Mouse (Mus musculus) megakaryocyte progenitor cell, adult 5-6 weeks (primary cell): Measurements from ENCODE around the gene Gm11037. TPM values are rescaled to one million over a fixed set of nuclear protein-coding genes. Genes with fewer than 3 reads are reported as not detected.
A peak's percentile ranks its signal among the peaks of the same experiment; 100 is the strongest.

Source experiments
- ATAC-seq: replicated peaks from 2 replicates; pipeline ENCODE4 v1.8.0; 2016; ENCODE audit warnings: mild to moderate bottlenecking, moderate TSS enrichment, inconsistent platforms; ENCODE audit not compliant: poor library complexity
- total RNA-seq, 2 experiments: library from RNA; stranded (forward) in 1 of 2; stranded (reverse) in 1 of 2; fragments of 157-497, 149-512 nt in 1 of 2; fragments of 200-1000 nt in 1 of 2; gene quantifications; 2 replicates each; pipeline versions ENCODE4 v1.2.3 to v1.2.4; 2015 to 2017

The Gm11037 gene
- total RNA-seq, 2 experiments from 2014 or later = not detected

DNA sequence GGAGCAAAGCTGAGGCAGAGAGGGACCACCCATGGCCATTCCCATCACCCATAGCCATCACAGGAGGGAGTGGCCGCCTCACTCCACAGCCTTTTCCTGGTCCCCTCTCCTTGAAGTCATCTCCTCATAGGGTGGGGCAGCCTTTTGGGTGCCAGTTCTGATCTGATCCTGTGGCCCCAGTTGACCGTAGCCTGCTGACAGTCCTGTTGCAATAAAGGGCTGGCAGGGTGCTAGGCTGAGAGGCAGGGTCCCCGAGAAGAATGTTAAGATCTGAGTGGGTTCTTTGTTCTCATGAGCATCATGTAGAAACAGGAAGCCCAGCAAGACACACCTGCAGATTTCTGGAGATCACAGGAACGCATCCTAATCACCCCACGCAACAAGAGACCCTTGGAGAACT lies 5.1 kb upstream of the Gm11037 start:
- no peak for ATAC-seq

DNA sequence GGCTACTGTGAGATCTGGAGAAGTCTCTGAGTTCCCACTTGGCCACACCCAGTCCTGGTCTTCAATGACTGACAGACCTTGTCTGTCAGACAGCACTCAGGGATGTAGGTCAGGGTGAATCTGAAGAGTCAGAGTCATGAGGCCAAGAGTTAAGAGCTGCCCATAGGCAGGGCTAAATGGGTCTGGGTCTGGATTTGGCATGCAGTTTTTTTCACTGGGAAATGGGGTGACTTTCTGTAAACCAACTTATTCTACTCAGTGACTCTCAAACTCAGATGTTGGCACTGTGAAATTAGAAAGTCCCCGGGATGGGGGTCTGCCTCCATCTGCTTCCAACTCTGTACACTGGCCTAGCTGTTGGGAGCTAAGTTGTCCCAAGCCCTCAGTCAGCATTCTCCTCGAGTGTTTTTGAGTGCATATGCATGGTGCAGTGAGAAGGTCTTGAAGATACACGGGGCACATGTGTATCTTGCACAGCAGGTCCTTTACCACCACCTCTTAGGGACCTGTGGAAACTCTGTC lies 4.6 kb upstream of the Gm11037 start:
- ATAC-seq = no peak

DNA sequence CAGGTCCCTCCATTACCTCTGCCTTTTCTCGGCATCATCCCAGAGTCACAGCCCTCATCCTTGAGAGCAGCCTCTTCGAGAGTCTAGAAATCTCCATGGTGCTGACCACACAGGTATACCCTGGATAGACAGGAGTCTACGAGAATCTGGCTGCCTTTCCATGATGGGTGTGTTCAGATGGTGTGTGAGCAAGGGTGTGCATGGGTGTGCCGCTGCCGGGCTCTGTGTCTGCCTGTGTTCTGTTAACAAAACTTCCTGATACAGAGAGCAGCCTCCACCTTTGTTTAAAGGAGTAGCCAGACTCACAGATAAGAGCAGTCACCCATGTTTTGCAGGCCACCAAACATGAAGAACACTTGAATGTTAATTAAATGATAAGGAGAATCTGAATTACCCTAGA lies 3.5 kb upstream of the Gm11037 start:
- ATAC-seq = peak; percentile 77

DNA sequence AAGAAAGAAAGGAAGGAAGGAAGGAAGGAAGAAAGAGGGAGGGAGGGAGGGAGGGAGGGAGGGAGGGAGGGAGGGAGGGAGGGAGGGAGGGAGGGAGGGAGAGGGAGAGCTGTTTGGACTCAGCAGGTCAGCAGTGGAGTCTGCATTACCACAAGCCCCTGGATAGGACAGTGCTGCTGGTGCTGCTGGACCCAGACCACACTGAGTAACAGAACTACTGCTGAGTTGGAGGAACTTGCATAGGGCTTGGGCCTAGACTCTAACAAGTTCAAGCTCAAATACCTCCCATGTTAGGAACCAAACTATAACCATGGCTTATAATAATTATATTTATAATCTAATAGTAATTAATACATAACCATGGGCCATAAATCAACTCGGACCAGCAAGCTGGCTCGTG lies 2.4 kb upstream of the Gm11037 start:
- no peak for ATAC-seq

DNA sequence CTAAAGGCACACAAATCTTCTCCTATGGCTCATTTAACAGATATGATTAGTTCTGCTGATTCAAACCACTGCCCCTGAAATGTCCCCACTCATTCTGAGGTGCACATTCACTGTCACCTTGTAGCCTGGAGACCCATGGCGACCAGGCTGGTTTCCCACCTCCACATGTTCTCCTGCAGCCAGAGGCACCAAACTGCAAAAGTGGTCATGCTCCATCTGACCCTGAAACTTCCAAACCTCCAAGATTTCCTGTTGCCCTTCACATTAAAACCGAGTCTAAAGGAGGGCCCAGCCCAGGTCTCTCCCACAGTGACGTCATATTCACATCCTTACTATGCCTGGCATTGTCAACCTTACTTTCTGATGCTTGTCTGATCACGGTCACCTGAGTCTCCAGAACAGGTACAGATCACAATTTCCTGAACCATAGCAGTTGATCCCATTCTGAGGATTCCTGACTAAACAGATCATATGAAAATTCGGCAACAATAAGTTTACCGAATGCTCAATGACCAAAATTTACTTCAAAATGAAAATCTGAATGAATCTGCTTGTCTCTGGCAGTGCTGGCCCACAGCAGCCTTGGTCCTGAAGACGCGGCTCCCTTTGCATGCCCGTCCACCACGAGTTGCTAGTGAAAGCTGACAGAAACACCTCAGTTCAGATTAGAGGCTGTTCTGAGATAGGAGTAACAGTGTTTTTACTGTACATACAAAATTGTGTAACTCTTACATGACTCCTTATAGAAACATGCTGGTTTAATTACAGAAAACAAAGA lies 997 bp upstream of the Gm11037 start:
- ATAC-seq = no peak

DNA sequence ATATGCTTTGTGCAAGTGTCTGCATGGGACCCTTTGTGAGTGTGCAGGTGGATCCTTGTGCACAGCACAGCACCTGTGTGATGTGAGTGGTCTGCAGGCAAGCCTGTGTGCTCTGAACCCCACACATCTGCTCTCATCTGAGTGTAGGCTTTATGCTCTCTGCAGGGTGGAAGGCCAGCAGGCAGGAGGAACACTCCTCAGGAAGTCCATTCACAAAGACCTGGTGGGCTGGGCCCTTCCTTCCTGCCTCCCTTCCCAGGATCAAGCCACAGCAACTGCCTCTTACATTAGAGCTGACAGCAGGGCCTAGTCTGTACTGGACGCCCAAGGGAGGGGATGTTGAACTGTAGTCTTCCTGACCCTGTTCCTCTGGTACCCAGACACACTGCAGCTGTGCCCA lies 1.1 kb downstream of the Gm11037 start:
- ATAC-seq = no peak

DNA sequence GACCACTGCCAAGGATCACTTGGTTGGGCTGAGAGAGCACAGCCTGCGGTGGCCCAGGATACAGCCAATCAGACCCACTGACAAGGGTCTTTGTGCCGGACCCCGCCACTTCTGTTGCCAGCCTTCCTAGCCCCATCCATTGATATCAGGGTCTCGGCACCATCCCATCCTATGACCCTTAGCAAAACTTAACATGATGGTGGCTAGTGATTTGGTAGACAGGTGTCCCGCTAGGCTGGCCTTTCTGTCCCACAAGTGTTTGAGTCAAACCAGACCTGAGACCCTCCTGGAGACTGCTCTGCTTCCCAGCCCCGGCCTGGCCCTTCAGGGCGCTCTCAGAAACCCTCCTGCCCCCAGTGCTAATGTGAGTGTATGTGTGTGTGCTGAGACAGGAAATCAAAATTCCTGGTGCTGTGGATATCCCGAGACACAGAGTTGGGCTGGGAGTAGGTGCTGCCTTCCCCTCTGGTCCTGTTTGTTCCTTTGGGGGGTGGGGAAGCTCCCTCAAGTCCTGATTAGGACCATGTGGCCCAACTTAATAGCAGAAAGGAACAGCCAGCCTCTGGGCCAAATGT lies 1.6 kb downstream of the Gm11037 start:
- no peak for ATAC-seq

DNA sequence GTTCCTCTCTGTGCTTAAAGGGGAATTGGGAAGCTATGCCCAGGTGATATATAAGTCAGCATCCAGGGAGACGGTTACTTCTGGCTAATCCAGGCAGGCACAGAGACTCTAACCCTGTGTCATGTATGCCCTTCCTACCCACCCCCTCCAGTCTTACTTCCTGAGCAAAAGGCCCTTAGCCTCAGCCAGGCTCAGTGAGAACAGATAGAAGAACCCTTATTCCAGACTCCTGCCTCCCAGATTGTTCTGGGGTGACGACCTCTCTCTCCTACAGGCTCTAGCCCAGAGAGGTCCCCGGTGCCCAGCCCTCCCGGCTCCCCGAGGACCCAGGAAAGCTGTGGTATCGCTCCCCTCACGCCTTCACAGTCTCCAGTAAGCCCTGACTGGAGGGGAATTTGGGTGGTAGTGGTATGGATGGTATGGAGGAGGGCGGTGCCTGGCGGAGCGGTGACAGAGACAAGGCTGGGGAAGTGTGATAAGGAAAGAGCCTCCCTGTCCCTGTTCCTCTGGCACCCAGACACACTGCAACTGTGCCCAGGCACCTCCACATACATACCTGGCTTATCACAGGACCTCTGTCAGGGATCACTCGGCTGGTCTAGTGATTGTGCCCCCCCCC lies 2.3 kb downstream of the Gm11037 start:
- ATAC-seq = peak; percentile 94

DNA sequence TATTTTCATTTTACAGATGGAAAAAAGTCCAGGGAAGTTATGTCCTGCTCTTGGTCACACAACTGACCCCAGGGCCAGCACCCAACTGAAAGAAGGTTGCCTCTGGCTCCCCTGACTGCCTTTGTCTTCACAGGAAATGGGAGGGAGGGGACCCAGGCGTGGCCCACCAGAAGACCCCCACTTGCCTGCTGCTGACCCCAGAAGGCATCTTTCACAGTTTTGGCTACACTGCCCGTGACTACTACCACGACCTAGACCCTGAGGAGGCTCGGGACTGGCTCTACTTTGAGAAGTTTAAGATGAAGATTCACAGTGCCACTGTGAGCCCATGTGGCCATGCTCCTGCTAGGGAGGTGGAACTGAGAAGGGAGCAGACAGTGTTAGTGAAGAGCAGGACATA lies 5.0 kb downstream of the Gm11037 start:
- ATAC-seq = no peak

DNA sequence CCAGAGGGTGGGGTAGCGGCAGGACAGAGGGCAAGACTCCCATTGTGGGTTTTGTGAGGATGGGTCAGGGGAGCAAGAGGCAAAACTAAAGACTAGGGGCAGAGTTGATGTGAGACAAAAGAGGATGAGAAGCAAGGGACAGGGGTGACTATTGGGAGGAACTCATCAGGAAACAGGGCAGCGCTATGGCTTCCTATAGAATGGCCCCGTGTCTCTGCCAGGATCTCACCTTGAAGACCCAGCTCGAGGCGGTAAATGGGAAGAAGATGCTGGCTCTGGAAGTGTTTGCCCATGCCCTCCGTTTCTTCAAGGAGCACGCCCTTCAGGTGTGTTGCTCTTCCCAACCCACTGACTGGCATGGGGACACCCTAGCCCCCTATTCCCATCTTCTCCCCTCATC lies 5.5 kb downstream of the Gm11037 start:
- ATAC-seq = no peak

DNA sequence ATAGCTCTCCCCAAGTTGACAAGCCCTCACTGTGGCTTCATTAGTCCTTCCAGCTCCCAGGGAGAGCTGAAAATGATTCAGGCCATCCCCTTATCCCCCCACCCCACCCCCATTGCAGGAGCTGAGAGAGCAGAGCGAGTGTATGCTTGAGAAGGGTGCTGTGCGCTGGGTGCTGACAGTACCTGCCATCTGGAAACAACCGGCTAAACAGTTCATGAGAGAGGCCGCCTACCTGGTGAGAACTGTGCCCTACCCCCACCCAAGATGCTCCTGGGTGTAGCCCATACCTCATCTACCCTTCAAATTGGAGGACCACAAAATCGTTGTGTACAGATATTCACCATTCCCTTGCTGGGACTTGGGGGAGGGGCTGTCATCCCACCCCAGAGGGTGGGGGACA lies 6.0 kb downstream of the Gm11037 start:
- no peak for ATAC-seq

DNA sequence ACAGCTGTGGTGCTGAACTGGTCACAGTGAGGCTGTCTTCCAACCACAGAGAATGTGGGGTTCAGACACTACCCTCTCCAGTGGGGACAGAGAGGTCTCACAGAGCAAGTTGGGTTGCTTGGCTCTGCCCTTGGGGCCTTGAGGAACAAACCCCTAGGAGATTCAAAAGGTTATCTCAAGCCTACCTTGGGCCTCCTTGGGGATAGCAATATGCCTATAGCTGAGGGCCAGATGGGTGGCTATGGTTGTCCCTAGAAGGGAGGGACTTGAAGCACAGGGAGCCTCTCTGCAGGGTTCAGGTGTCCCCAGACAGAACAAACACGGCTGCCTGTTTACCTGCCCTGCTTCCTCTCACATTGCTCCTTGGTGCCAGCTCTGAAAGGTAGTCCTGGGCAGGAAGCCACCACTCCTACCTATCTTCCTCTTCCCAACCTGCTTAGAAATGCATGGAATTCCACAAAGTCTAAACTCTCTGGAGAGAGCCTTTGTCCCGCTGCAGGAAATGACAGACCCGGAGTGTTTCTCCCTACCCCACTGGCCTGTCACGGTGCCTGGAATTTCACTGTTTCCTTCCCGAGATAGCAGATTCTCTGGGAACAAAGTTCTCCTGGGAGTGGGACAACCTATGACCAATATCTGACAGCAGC lies 6.7 kb downstream of the Gm11037 start:
- ATAC-seq = no peak

DNA sequence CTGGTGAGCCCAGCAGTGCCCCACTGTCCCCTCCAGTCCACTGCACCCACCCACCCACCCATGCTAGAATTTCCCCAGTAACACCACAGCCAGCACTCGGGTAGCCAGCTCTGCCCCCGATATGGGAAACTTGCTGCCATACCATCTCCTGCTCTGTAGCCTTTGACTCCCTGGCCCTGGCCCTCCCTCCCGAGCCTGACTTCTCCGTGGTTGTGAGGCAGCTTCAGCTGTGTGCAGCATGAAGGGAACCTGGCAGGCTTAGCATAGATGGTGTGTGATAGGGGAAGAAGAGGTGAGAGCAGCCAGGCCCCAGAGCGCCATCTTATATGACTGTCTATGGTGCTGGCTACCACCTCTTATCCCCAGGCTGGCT lies 7.2 kb downstream of the Gm11037 start:
- ATAC-seq = no peak

DNA sequence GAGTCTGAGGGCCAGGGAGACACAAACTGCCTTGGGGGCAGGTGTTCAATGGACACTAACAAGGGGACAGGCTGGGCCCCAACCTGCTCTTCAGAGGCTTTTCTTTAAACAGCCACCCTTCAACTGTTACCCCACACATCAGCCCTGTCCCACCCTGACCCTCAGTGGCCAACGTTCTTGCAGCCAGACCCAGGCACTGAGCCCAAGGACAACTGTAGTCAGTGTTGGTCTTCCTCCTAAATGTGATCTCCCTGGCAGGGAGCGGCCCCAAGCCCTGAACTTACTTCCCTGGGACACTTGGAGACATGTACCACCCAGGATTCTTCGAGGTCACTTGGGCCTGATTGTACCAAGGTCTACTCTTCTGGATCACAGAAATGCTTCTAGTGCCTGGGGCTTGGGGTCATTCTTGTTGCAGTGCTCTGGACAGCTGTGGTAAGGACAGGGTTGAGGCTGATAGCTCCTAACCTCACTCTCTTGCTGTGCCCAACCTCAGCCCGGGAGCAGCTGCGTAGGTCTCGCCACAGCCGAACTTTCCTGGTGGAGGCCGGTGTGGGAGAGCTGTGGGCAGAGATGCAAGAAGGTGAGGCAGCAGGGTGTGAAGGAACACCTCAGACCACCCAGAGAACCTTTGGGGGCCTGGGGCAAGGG lies 8.2 kb downstream of the Gm11037 start:
- no peak for ATAC-seq

DNA sequence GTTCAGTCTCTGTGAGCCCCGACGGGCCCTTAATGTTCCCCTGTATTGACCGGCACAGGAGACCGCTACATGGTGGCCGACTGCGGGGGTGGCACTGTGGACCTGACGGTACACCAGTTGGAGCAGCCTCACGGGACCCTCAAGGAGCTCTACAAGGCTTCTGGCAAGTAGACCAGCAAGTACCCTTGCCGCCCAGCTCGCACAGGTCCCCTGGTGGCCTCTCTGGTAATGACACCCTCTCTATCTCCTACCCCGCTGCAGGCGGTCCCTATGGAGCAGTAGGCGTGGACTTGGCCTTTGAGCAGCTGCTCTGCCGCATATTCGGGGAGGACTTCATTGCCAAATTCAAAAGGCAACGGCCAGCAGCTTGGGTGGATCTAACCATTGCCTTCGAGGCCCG lies 9.3 kb downstream of the Gm11037 start:
- ATAC-seq = peak; percentile 93

DNA sequence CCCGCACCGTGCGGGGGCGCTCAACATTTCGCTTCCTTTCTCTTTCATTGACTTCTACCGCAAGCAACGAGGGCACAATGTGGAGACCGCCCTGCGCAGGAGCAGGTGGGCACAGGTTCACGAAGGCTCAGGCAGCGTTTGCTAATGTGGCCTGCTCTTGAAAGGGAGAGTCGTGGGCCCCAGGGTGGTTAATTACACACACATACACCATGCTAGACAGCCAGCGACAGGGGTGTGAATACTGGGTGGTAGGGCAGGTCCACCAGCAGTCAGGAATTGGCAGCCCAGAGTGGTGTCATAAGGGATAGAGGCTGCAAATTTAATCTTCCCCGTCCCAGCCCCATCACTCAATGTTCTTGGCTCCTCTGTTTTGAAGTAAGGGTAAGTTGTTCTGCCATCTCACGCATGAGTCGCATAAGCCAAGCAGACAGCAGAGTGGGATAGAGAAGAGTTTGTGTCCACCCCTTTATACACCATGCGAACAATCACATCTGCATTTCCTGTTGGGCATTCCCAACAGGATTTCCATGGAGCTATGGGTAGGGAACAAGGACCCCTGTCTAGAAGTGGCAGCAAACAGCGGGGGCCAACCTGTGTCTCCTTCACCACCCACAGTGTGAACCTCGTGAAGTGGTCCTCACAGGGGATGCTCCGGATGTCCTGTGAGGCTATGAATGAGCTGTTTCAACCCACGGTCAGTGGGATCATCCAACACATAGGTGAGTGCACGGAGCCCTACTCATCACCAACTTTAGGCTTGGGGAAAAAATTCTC lies 9.9 kb downstream of the Gm11037 start:
- ATAC-seq = no peak

DNA sequence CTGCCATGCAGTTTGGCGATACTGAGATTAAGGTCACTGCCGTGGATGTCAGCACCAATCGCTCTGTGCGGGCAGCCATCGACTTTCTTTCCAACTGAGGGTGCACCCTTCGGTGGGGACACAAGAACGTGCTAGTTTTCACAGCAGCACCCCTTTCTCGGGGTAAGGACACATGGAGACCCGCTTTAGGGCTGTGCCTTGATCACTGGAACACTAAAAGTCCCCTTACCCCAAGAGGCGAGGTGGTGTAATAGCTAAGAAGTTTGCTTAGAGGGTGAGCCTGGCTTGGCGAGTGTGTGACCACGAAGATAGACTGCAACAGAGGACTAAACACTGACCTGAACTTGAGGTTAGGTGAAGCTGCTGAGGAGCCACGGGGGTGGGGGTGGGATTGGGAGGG lies 11.8 kb downstream of the Gm11037 start:
- ATAC-seq = no peak

DNA sequence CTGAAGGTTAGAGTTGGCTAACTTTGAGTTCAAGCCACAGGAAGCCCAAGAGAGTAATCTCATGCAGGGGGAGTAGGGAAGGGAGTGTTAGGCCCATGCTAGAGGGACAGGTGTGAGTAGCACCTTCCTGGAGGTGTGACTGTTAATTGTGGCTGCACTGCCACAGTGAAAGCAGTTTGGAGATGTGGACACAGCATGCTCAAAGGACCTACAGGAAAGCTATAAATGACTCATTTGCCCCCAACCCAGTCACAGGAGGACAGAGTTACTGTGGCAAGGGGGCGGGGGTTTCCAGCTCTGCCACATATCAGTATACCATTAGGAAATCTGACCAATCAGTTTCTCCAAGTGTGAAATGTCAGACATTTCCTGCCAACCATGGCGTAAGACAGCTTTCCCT lies 12.2 kb downstream of the Gm11037 start:
- no peak for ATAC-seq

DNA sequence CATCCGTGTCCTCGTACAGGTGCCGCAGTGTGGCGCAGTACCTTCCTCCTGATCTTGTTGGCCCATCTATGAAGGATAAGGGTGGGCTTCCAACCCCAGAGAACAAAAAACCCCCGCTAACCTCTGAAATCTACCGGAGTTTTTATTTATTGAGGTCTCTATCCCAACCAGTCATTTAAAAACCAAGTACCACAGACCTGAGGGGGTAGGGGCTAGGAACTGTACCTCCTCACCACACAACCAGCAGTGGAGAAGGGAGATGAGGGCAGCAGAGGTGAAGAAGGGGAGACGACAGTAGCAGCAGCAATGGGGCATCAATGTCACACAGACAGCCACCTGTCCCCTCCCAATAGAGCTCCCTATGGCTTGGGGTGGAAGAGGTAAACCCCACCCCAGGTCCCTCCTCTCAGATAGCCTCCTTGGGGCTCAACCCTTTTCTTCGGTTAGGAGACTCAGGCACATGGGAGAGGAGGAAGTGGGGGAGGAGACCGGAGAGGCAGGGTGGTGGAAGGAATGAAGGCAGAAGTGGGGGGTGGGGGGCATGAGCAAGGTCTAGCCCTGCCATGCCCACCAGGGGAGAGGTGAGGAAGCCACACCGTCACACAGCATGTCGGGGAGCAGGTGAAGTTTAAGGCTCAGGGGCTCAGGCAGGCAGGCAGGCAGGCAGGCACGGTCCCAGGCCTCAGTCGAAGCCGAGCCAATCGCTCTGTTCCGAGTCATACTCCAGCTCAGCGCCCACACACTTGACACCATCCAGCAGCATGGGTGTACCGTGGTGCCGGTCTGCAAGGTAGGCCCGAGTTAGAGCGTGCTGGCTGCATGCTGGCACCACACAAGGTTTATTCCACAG lies 13.1 kb downstream of the Gm11037 start:
- no peak for ATAC-seq

DNA sequence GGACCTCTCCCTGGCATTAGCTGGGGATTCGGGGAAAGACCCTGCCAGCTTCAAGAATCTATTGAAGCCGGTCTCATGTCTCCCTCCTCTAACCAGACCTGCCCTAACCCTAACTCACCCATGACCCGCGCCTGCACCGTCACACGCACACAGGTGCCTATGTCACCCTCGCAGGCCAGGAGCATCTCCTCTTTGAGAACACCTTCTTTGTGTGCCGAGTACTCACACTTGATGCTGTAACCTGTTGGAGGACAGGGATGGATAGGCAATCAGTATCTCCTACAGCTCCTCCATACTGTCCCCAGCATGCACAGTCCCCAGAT lies 13.7 kb downstream of the Gm11037 start:
- ATAC-seq = no peak
